Comparison of ENCODE assay signal across 23 mouse cellular contexts in the genomic region with DNA sequence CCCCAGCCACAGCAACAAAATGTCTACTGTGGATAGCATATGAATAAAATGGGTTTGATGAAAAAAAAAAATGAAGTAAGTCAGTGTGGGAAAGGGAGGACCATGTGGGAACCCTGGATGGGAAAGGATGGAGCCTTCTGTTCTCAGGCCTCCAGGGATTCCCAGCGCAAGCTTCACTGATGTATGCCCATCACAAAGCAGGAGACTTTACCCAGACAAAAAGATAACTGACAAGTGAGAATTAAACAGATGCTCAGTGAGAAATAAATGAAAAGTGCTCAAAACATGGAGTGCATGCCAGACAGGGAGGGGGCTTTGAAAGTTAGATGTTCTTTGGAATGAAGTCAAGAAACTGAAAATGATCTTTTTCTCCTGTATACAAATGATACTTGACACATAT. TPM values are rescaled to one million over a fixed set of nuclear protein-coding genes. Genes with fewer than 3 reads are reported as not detected.
DNase-seq lines count a peak whose midpoint lies in the region; ATAC-seq lines count a peak whose summit lies in the region.
"Had no signal": no experiment of that assay in that cellular context is flagged by ENCODE, and none has a peak within 500 bp of the region (broad histone marks: within the 10 kb centered on the region; RNA-seq: fewer than 3 reads in every experiment).

No protein-coding gene starts in this region.

- H3K36me3 ChIP-seq in hindbrain, embryonic 12.5 days = no peaks in the 10 kb centered on the region
- no peaks in the 10 kb centered on the region for H3K36me3 ChIP-seq in hindbrain, embryonic 11.5 days (ENCODE audit: control insufficient read depth, insufficient read depth, low read length)
- no peaks in the 10 kb centered on the region for H3K36me3 ChIP-seq in midbrain, embryonic 13.5 days
- H3K36me3 ChIP-seq in midbrain, embryonic 11.5 days (ENCODE audit: control insufficient read depth, insufficient read depth, low read length) = no peaks in the 10 kb centered on the region
- H3K36me3 ChIP-seq in hindbrain, embryonic 15.5 days = no peaks in the 10 kb centered on the region
- H3K36me3 ChIP-seq in neural tube, embryonic 14.5 days (ENCODE audit: control insufficient read depth, insufficient read depth, low read length) = no peaks in the 10 kb centered on the region
- H3K36me3 ChIP-seq in heart, embryonic 10.5 days = no peaks in the 10 kb centered on the region
- H3K36me3 ChIP-seq: limb, embryonic 12.5 days; liver, embryonic 12.5 days had no signal

- peak overlapping the region; percentile 25; the same call in 1 of the 2 replicates for H3K4me2 ChIP-seq in hindbrain, embryonic 12.5 days (replicated peaks)
- no peak overlapping the region for H3K4me2 ChIP-seq in hindbrain, embryonic 11.5 days (replicated peaks; ENCODE audit: low read depth, low read length)
- 0 out of 2 replicates have a peak overlapping the region, but pooled peaks have one; percentile 28 for H3K4me2 ChIP-seq in midbrain, embryonic 13.5 days (replicated peaks)
- H3K4me2 ChIP-seq in midbrain, embryonic 11.5 days = no peak overlapping the region
- peak overlapping the region; percentile 50 for H3K4me2 ChIP-seq in hindbrain, embryonic 15.5 days
- H3K4me2 ChIP-seq in neural tube, embryonic 14.5 days (ENCODE audit: low read depth, low read length) = peak overlapping the region; percentile 35; the same call in 1 of the 2 replicates
- H3K4me2 ChIP-seq: limb, embryonic 12.5 days had no signal

- no peak for ATAC-seq in hindbrain, embryonic 12.5 days (ENCODE audit: low FRiP score)
- no peak for ATAC-seq in hindbrain, embryonic 11.5 days (ENCODE audit: low FRiP score)
- ATAC-seq in midbrain, embryonic 13.5 days = no peak
- no peak for ATAC-seq in midbrain, embryonic 11.5 days (ENCODE audit: low FRiP score)
- ATAC-seq in hindbrain, embryonic 15.5 days (ENCODE audit: low FRiP score, low read depth) = no peak
- no peak for ATAC-seq in neural tube, embryonic 14.5 days (ENCODE audit: low read depth)

- H3K9ac ChIP-seq in hindbrain, embryonic 12.5 days = no peak overlapping the region
- H3K9ac ChIP-seq in hindbrain, embryonic 11.5 days (ENCODE audit: low read depth, low read length) = no peak overlapping the region
- H3K9ac ChIP-seq in midbrain, embryonic 13.5 days (replicated peaks) = no peak overlapping the region
- H3K9ac ChIP-seq in midbrain, embryonic 11.5 days (ENCODE audit: low read length) = no peak overlapping the region
- no peak overlapping the region for H3K9ac ChIP-seq in hindbrain, embryonic 15.5 days
- no peak overlapping the region for H3K9ac ChIP-seq in neural tube, embryonic 14.5 days (replicated peaks; ENCODE audit: low read depth, low read length)
- H3K9ac ChIP-seq: limb, embryonic 12.5 days; liver, embryonic 12.5 days had no signal

- H3K9me3 ChIP-seq in hindbrain, embryonic 12.5 days (replicated peaks) = no peaks in the 10 kb centered on the region
- no peaks in the 10 kb centered on the region for H3K9me3 ChIP-seq in hindbrain, embryonic 11.5 days (ENCODE audit: control insufficient read depth, low read length)
- no peaks in the 10 kb centered on the region for H3K9me3 ChIP-seq in midbrain, embryonic 13.5 days
- no peaks in the 10 kb centered on the region for H3K9me3 ChIP-seq in midbrain, embryonic 11.5 days (ENCODE audit: control insufficient read depth, low read length)
- H3K9me3 ChIP-seq in hindbrain, embryonic 15.5 days = no peaks in the 10 kb centered on the region
- H3K9me3 ChIP-seq in neural tube, embryonic 14.5 days (ENCODE audit: control insufficient read depth, low read length) = no peaks in the 10 kb centered on the region
- H3K9me3 ChIP-seq in heart, embryonic 10.5 days = no peaks in the 10 kb centered on the region
- H3K9me3 ChIP-seq: limb, embryonic 12.5 days; liver, embryonic 12.5 days had no signal

- no peak for DNase-seq in hindbrain, embryonic 11.5 days (ENCODE audit: low spot score)
- DNase-seq in midbrain, embryonic 11.5 days (ENCODE audit: low spot score, missing footprints) = no peak
- DNase-seq in heart, embryonic 10.5 days (ENCODE audit: low spot score) = no peak
- DNase-seq: cerebellum, adult 2 months; cerebellum, postnatal 36 days; gastrocnemius, postnatal 10 days; heart, adult 2 months; lung, adult 2 months; right cerebral cortex, adult 18-20 months; thymus, postnatal 14 days had no signal

- 90% methylated on average over 1 of the region's 1 CpGs for WGBS in hindbrain, embryonic 12.5 days
- 89% methylated on average over 1 of the region's 1 CpGs for WGBS in hindbrain, embryonic 11.5 days
- 64% methylated on average over 1 of the region's 1 CpGs for WGBS in midbrain, embryonic 13.5 days
- 87% methylated on average over 1 of the region's 1 CpGs for WGBS in midbrain, embryonic 11.5 days
- 55% methylated on average over 1 of the region's 1 CpGs for WGBS in hindbrain, embryonic 15.5 days
- 72% methylated on average over 1 of the region's 1 CpGs for WGBS in neural tube, embryonic 14.5 days
- 93% methylated on average over 1 of the region's 1 CpGs for WGBS in heart, embryonic 10.5 days

- H3K27ac ChIP-seq in hindbrain, embryonic 12.5 days = no peak overlapping the region
- no peak overlapping the region for H3K27ac ChIP-seq in hindbrain, embryonic 11.5 days (ENCODE audit: low read depth, low read length)
- no peak overlapping the region for H3K27ac ChIP-seq in midbrain, embryonic 13.5 days
- H3K27ac ChIP-seq in midbrain, embryonic 11.5 days (ENCODE audit: low read depth, low read length) = no peak overlapping the region
- H3K27ac ChIP-seq in hindbrain, embryonic 15.5 days (replicated peaks) = no peak overlapping the region
- no peak overlapping the region for H3K27ac ChIP-seq in neural tube, embryonic 14.5 days (ENCODE audit: low read depth, low read length)
- H3K27ac ChIP-seq in heart, embryonic 10.5 days = no peak overlapping the region
- H3K27ac ChIP-seq: heart, adult 2 months; kidney, postnatal 0 days; limb, embryonic 12.5 days; liver, embryonic 12.5 days had no signal

- peaks cover 11% of the 10 kb centered on the region; the same call in 1 of the 2 replicates for H3K27me3 ChIP-seq in hindbrain, embryonic 12.5 days
- H3K27me3 ChIP-seq in hindbrain, embryonic 11.5 days (ENCODE audit: control insufficient read depth, insufficient read depth, low read length) = no peaks in the 10 kb centered on the region
- H3K27me3 ChIP-seq in midbrain, embryonic 13.5 days = peaks cover 13% of the 10 kb centered on the region
- peaks cover 6% of the 10 kb centered on the region for H3K27me3 ChIP-seq in midbrain, embryonic 11.5 days (ENCODE audit: control insufficient read depth, insufficient read depth, low read length)
- H3K27me3 ChIP-seq in hindbrain, embryonic 15.5 days = no peaks in the 10 kb centered on the region
- no peaks in the 10 kb centered on the region for H3K27me3 ChIP-seq in neural tube, embryonic 14.5 days (ENCODE audit: control insufficient read depth, insufficient read depth, low read length)
- H3K27me3 ChIP-seq in heart, embryonic 10.5 days (ENCODE audit: insufficient read depth, poor library complexity, severe bottlenecking) = peaks cover 14% of the 10 kb centered on the region
- H3K27me3 ChIP-seq: liver, embryonic 12.5 days had no signal

- no peak overlapping the region for H3K4me3 ChIP-seq in hindbrain, embryonic 12.5 days
- no peak overlapping the region for H3K4me3 ChIP-seq in hindbrain, embryonic 11.5 days (ENCODE audit: low read depth, low read length)
- no peak overlapping the region for H3K4me3 ChIP-seq in midbrain, embryonic 13.5 days (replicated peaks)
- no peak overlapping the region for H3K4me3 ChIP-seq in midbrain, embryonic 11.5 days (ENCODE audit: low read depth, low read length)
- peak overlapping the region; percentile 28 for H3K4me3 ChIP-seq in hindbrain, embryonic 15.5 days
- peak overlapping the region; percentile 12; the same call in 1 of the 2 replicates for H3K4me3 ChIP-seq in neural tube, embryonic 14.5 days (ENCODE audit: low read depth, low read length)
- H3K4me3 ChIP-seq in heart, embryonic 10.5 days = no peak overlapping the region
- H3K4me3 ChIP-seq: erythroblast, embryonic 14.5 days; heart, adult 2 months; limb, embryonic 12.5 days; liver, embryonic 12.5 days had no signal

- H3K4me1 ChIP-seq in hindbrain, embryonic 12.5 days = peaks cover 6% of the 10 kb centered on the region; the same call in 1 of the 2 replicates
- H3K4me1 ChIP-seq in hindbrain, embryonic 11.5 days (replicated peaks; ENCODE audit: control insufficient read depth, insufficient read depth, low read length) = no peaks in the 10 kb centered on the region
- 0 out of 2 replicates have a peak, but pooled peaks cover 8% of the 10 kb centered on the region for H3K4me1 ChIP-seq in midbrain, embryonic 13.5 days (replicated peaks)
- no peaks in the 10 kb centered on the region for H3K4me1 ChIP-seq in midbrain, embryonic 11.5 days (ENCODE audit: control insufficient read depth, insufficient read depth, low read length)
- H3K4me1 ChIP-seq in hindbrain, embryonic 15.5 days (replicated peaks) = peaks cover 11% of the 10 kb centered on the region; the same call in 1 of the 2 replicates
- no peaks in the 10 kb centered on the region for H3K4me1 ChIP-seq in neural tube, embryonic 14.5 days (ENCODE audit: control insufficient read depth, insufficient read depth, low read length)
- peaks cover 10% of the 10 kb centered on the region for H3K4me1 ChIP-seq in heart, embryonic 10.5 days
- H3K4me1 ChIP-seq: limb, embryonic 12.5 days had no signal

RNA-seq across cellular contexts. Expression of gene Gstk1, which starts 2.2 kb away (rescaled TPM):
- 16.2 and 18.8 TPM in 2 replicates for polyA plus RNA-seq in hindbrain, embryonic 12.5 days (2016; fragmentation: Nextera tagmentation; extraction: Ambion mirVana)
- 15.7 and 20.2 TPM in 2 replicates for polyA plus RNA-seq in hindbrain, embryonic 11.5 days (2014; fragmentation: Nextera tagmentation; extraction: Ambion mirVana)
- polyA plus RNA-seq in midbrain, embryonic 13.5 days (2015; fragmentation: Nextera tagmentation; extraction: Ambion mirVana) = 9.1 and 10.8 TPM in 2 replicates
- 15.3 and 15.7 TPM in 2 replicates for polyA plus RNA-seq in midbrain, embryonic 11.5 days (2014; fragmentation: Nextera tagmentation; extraction: Ambion mirVana)
- polyA plus RNA-seq in hindbrain, embryonic 15.5 days (2015; fragmentation: Nextera tagmentation; extraction: Ambion mirVana) = 11.0 and 12.0 TPM in 2 replicates
- polyA plus RNA-seq in neural tube, embryonic 14.5 days (2014; fragmentation: Nextera tagmentation; extraction: Ambion mirVana) = 8.0 and 12.4 TPM in 2 replicates
- 9.7 and 13.8 TPM in 2 replicates for polyA plus RNA-seq in heart, embryonic 10.5 days (2016; fragmentation: Nextera tagmentation; extraction: Ambion mirVana)

RNA-seq across cellular contexts. Expression of gene Tmem139, which starts 13.8 kb away (rescaled TPM):
- polyA plus RNA-seq in hindbrain, embryonic 12.5 days (2016; fragmentation: Nextera tagmentation; extraction: Ambion mirVana) = 0.81 and 1.4 TPM in 2 replicates
- polyA plus RNA-seq in hindbrain, embryonic 11.5 days (2014; fragmentation: Nextera tagmentation; extraction: Ambion mirVana) = 0.63 and 0.86 TPM in 2 replicates
- polyA plus RNA-seq in midbrain, embryonic 13.5 days (2015; fragmentation: Nextera tagmentation; extraction: Ambion mirVana) = 0.18 TPM in 1 of 2 replicates, not detected in the other
- polyA plus RNA-seq in midbrain, embryonic 11.5 days (2014; fragmentation: Nextera tagmentation; extraction: Ambion mirVana) = 0.19 and 0.23 TPM in 2 replicates
- polyA plus RNA-seq in hindbrain, embryonic 15.5 days (2015; fragmentation: Nextera tagmentation; extraction: Ambion mirVana) = 0.18 and 0.26 TPM in 2 replicates
- 0.17 TPM in 1 of 2 replicates, not detected in the other for polyA plus RNA-seq in neural tube, embryonic 14.5 days (2014; fragmentation: Nextera tagmentation; extraction: Ambion mirVana)
- 0.21 and 0.41 TPM in 2 replicates for polyA plus RNA-seq in heart, embryonic 10.5 days (2016; fragmentation: Nextera tagmentation; extraction: Ambion mirVana)
- polyA plus RNA-seq: cerebellum, adult 2 months; erythroblast, embryonic 14.5 days; liver, embryonic 12.5 days; testis, adult 2 months had no signal

RNA-seq across cellular contexts. Expression of gene Casp2, which starts 16.8 kb away (rescaled TPM):
- polyA plus RNA-seq in hindbrain, embryonic 12.5 days (2016; fragmentation: Nextera tagmentation; extraction: Ambion mirVana) = 61.4 and 63.5 TPM in 2 replicates
- polyA plus RNA-seq in hindbrain, embryonic 11.5 days (2014; fragmentation: Nextera tagmentation; extraction: Ambion mirVana) = 59.7 and 67.8 TPM in 2 replicates
- polyA plus RNA-seq in midbrain, embryonic 13.5 days (2015; fragmentation: Nextera tagmentation; extraction: Ambion mirVana) = 57.3 and 57.6 TPM in 2 replicates
- 70.2 and 78.8 TPM in 2 replicates for polyA plus RNA-seq in midbrain, embryonic 11.5 days (2014; fragmentation: Nextera tagmentation; extraction: Ambion mirVana)
- polyA plus RNA-seq in hindbrain, embryonic 15.5 days (2015; fragmentation: Nextera tagmentation; extraction: Ambion mirVana) = 32.0 and 35.9 TPM in 2 replicates
- 34.0 and 34.7 TPM in 2 replicates for polyA plus RNA-seq in neural tube, embryonic 14.5 days (2014; fragmentation: Nextera tagmentation; extraction: Ambion mirVana)
- polyA plus RNA-seq in heart, embryonic 10.5 days (2016; fragmentation: Nextera tagmentation; extraction: Ambion mirVana) = 40.8 and 45.2 TPM in 2 replicates

RNA-seq across cellular contexts. Expression of gene Tas2r144, which starts 32.9 kb away (rescaled TPM):
- not detected in 2 replicates for polyA plus RNA-seq in hindbrain, embryonic 12.5 days (2016; fragmentation: Nextera tagmentation; extraction: Ambion mirVana)
- not detected in 2 replicates for polyA plus RNA-seq in hindbrain, embryonic 11.5 days (2014; fragmentation: Nextera tagmentation; extraction: Ambion mirVana)
- not detected in 2 replicates for polyA plus RNA-seq in midbrain, embryonic 13.5 days (2015; fragmentation: Nextera tagmentation; extraction: Ambion mirVana)
- polyA plus RNA-seq in midbrain, embryonic 11.5 days (2014; fragmentation: Nextera tagmentation; extraction: Ambion mirVana) = not detected in 2 replicates
- polyA plus RNA-seq in hindbrain, embryonic 15.5 days (2015; fragmentation: Nextera tagmentation; extraction: Ambion mirVana) = not detected in 2 replicates
- not detected in 2 replicates for polyA plus RNA-seq in neural tube, embryonic 14.5 days (2014; fragmentation: Nextera tagmentation; extraction: Ambion mirVana)
- polyA plus RNA-seq in heart, embryonic 10.5 days (2016; fragmentation: Nextera tagmentation; extraction: Ambion mirVana) = not detected in 2 replicates
- polyA plus RNA-seq: C2C12; cerebellum, adult 2 months; embryonic facial prominence, embryonic 11.5 days; erythroblast, embryonic 14.5 days; heart, adult 2 months; heart, embryonic 16.5 days; kidney, postnatal 0 days; limb, embryonic 12.5 days; liver, embryonic 12.5 days; lung, adult 2 months; small intestine, adult 2 months; testis, adult 2 months had no signal

RNA-seq across cellular contexts. Expression of gene Clcn1, which starts 38.5 kb away (rescaled TPM):
- 1.4 and 1.7 TPM in 2 replicates for polyA plus RNA-seq in hindbrain, embryonic 12.5 days (2016; fragmentation: Nextera tagmentation; extraction: Ambion mirVana)
- 1.4 and 1.5 TPM in 2 replicates for polyA plus RNA-seq in hindbrain, embryonic 11.5 days (2014; fragmentation: Nextera tagmentation; extraction: Ambion mirVana)
- 1.9 TPM in 2 replicates for polyA plus RNA-seq in midbrain, embryonic 13.5 days (2015; fragmentation: Nextera tagmentation; extraction: Ambion mirVana)
- 1.4 and 1.6 TPM in 2 replicates for polyA plus RNA-seq in midbrain, embryonic 11.5 days (2014; fragmentation: Nextera tagmentation; extraction: Ambion mirVana)
- 0.94 and 1.5 TPM in 2 replicates for polyA plus RNA-seq in hindbrain, embryonic 15.5 days (2015; fragmentation: Nextera tagmentation; extraction: Ambion mirVana)
- polyA plus RNA-seq in neural tube, embryonic 14.5 days (2014; fragmentation: Nextera tagmentation; extraction: Ambion mirVana) = 2.2 and 2.6 TPM in 2 replicates
- 0.59 and 0.67 TPM in 2 replicates for polyA plus RNA-seq in heart, embryonic 10.5 days (2016; fragmentation: Nextera tagmentation; extraction: Ambion mirVana)
- polyA plus RNA-seq: erythroblast, embryonic 14.5 days; liver, embryonic 12.5 days had no signal

Comparison
In these comparisons a context has a peak if more than half of its experiments do, and no peak if none do; other contexts are left out.
1. H3K4me2 ChIP-seq: peak in hindbrain, embryonic 12.5 days (single experiment), midbrain, embryonic 13.5 days (single experiment), hindbrain, embryonic 15.5 days (single experiment) and neural tube, embryonic 14.5 days (single experiment); none in hindbrain, embryonic 11.5 days (single experiment) and midbrain, embryonic 11.5 days (single experiment).
2. H3K4me3 ChIP-seq: peak in hindbrain, embryonic 15.5 days (single experiment) and neural tube, embryonic 14.5 days (single experiment); none in hindbrain, embryonic 12.5 days (single experiment), hindbrain, embryonic 11.5 days (single experiment), midbrain, embryonic 13.5 days (single experiment), midbrain, embryonic 11.5 days (single experiment) and heart, embryonic 10.5 days (single experiment).